Mouse (Mus musculus) liver, embryonic 16.5 days (tissue): ENCODE data around the gene Aaed1. TPM values are rescaled to one million over a fixed set of nuclear protein-coding genes. Genes with fewer than 3 reads are reported as not detected.

Source experiments
- ATAC-seq: fragments of 200-750 bp; cut with Nextera tagmentation; 2 replicates; pipeline ENCODE4 v1.8.0; 2017; ENCODE audit warnings: low read depth, mild to moderate bottlenecking, moderate number of reproducible peaks, moderate library complexity
- H3K27ac ChIP-seq: fragments of 300-500 bp; sonication (generic); 2 replicates; pipeline ENCODE4 v1.5.1; 2014; ENCODE audit warnings: mild to moderate bottlenecking, low read length
- H3K27me3 ChIP-seq: fragments of 300-500 bp; sonication (generic); 2 replicates; pipeline ENCODE4 v1.6.1; 2014; ENCODE audit warnings: low read depth, low read length, mixed read lengths; ENCODE audit not compliant: control insufficient read depth, insufficient read depth
- H3K36me3 ChIP-seq: fragments of 300-500 bp; sonication (generic); 2 replicates; pipeline ENCODE4 v1.6.1; 2014; ENCODE audit warnings: mild to moderate bottlenecking; ENCODE audit not compliant: control insufficient read depth, insufficient read depth
- H3K4me1 ChIP-seq: fragments of 300-500 bp; sonication (generic); 2 replicates; pipeline ENCODE4 v1.6.1; 2014; ENCODE audit warnings: low read depth, low read length, mixed read lengths; ENCODE audit not compliant: control insufficient read depth
- H3K4me2 ChIP-seq: fragments of 300-500 bp; sonication (generic); 2 replicates; pipeline ENCODE4 v1.6.1; 2014; ENCODE audit warnings: low read depth, low read length, mixed read lengths
- H3K4me3 ChIP-seq: fragments of 300-500 bp; sonication (generic); 2 replicates; pipeline ENCODE4 v1.5.1; 2014; ENCODE audit warnings: low read depth, mild to moderate bottlenecking, low read length
- H3K9ac ChIP-seq: fragments of 300-500 bp; sonication (generic); 2 replicates; pipeline ENCODE4 v1.6.1; 2014; ENCODE audit warnings: low read depth, low read length
- H3K9me3 ChIP-seq: fragments of 300-500 bp; sonication (generic); replicated peaks from 2 replicates; pipeline ENCODE4 v1.6.1; 2016; ENCODE audit warnings: low read length; ENCODE audit not compliant: control insufficient read depth
- WGBS: fragments of 180-500 bp; shearing (Covaris S2); extraction: QIAGEN DNeasy Blood & Tissue Kit; methylation state at CpG from one replicate; pipeline ENCODE4 v1.1.7; 2014; ENCODE audit not compliant: insufficient replicate concordance; 5-methylcytosine and 5-hydroxymethylcytosine counted together
- polyA plus RNA-seq: library from polyadenylated mRNA; unstranded; fragments of >200 nt; fragmentation: Nextera tagmentation; extraction: Ambion mirVana; gene quantifications from 2 replicates; pipeline ENCODE4 v1.2.1, GENCODE M21; 2015

The Aaed1 gene
- polyA plus RNA-seq, 1 experiment from 2014 or later = 22.8 TPM

GRCm38 (mm10) chr13:64312916-64313289, 393 bp upstream of the Aaed1 start:
- 0% methylated on average over 2 of the region's 2 CpGs for WGBS
- Histone ChIP-seq H3K27me3 (no peaks in the 10 kb centered on the region), H3K9me3 (no peaks in the 10 kb centered on the region), H3K36me3 (no peaks in the 10 kb centered on the region), H3K4me3 (peak overlapping the region; percentile 81), H3K27ac (peak overlapping the region; percentile 9), H3K9ac (peak overlapping the region; percentile 38; the same call in 1 of the 2 replicates), H3K4me1 (peaks cover 25% of the 10 kb centered on the region), H3K4me2 (peak overlapping the region; percentile 93)
- ATAC-seq = peak; percentile 2; the same call in 1 of the 2 replicates

GRCm38 (mm10) chr13:64311266-64311665, 1.2 kb downstream of the Aaed1 start:
- no peak for ATAC-seq
- peaks cover 7% of the 10 kb centered on the region for H3K36me3 ChIP-seq
- WGBS = 53% methylated on average over 1 of the region's 1 CpGs
- H3K9ac ChIP-seq = peak overlapping the region; percentile 82
- H3K4me2 ChIP-seq = peak overlapping the region; percentile 93
- peaks cover 25% of the 10 kb centered on the region for H3K4me1 ChIP-seq
- peak overlapping the region; percentile 51 for H3K27ac ChIP-seq
- H3K27me3 ChIP-seq = no peaks in the 10 kb centered on the region
- peak overlapping the region; percentile 81 for H3K4me3 ChIP-seq
- no peaks in the 10 kb centered on the region for H3K9me3 ChIP-seq

- Histone ChIP-seq H3K27ac (peak overlapping the region; percentile 51), H3K9me3 (no peaks in the 10 kb centered on the region), H3K4me1 (peaks cover 25% of the 10 kb centered on the region), H3K4me3 (no peak overlapping the region), H3K4me2 (peak overlapping the region; percentile 93; the same call in 1 of the 2 replicates), H3K9ac (no peak overlapping the region), H3K27me3 (no peaks in the 10 kb centered on the region), H3K36me3 (peaks cover 7% of the 10 kb centered on the region)
- ATAC-seq = no peak; the same call in 1 of the 2 replicates
- WGBS = 47% methylated on average over 6 of the region's 6 CpGs
These were observed 1.9 kb downstream of the Aaed1 start for GRCm38 (mm10) chr13:64310585-64310984.

GRCm38 (mm10) chr13:64309842-64310241, 2.7 kb downstream of the Aaed1 start:
- Histone ChIP-seq H3K9me3 (no peaks in the 10 kb centered on the region), H3K9ac (no peak overlapping the region), H3K27me3 (no peaks in the 10 kb centered on the region), H3K4me3 (no peak overlapping the region), H3K4me2 (peak overlapping the region; percentile 93; the same call in 1 of the 2 replicates), H3K4me1 (peaks cover 25% of the 10 kb centered on the region), H3K27ac (no peak overlapping the region), H3K36me3 (peaks cover 7% of the 10 kb centered on the region)
- 14% methylated on average over 11 of the region's 11 CpGs for WGBS
- no peak for ATAC-seq

GRCm38 (mm10) chr13:64309036-64309435, 3.5 kb downstream of the Aaed1 start:
- H3K4me1 ChIP-seq = peaks cover 25% of the 10 kb centered on the region
- no peaks in the 10 kb centered on the region for H3K27me3 ChIP-seq
- no peak overlapping the region for H3K9ac ChIP-seq
- H3K4me3 ChIP-seq = no peak overlapping the region
- no peak overlapping the region for H3K27ac ChIP-seq
- H3K9me3 ChIP-seq = no peaks in the 10 kb centered on the region
- no peak overlapping the region for H3K4me2 ChIP-seq
- 27% methylated on average over 5 of the region's 5 CpGs for WGBS
- peaks cover 7% of the 10 kb centered on the region for H3K36me3 ChIP-seq
- no peak for ATAC-seq

GRCm38 (mm10) chr13:64307508-64307907, 5.0 kb downstream of the Aaed1 start:
- H3K9ac ChIP-seq = no peak overlapping the region
- no peaks in the 10 kb centered on the region for H3K27me3 ChIP-seq
- WGBS = 62% methylated on average over 5 of the region's 5 CpGs
- H3K36me3 ChIP-seq = peaks cover 7% of the 10 kb centered on the region
- H3K4me3 ChIP-seq = no peak overlapping the region
- no peak overlapping the region for H3K27ac ChIP-seq
- peaks cover 20% of the 10 kb centered on the region for H3K4me1 ChIP-seq
- no peak for ATAC-seq
- H3K4me2 ChIP-seq = no peak overlapping the region
- no peaks in the 10 kb centered on the region for H3K9me3 ChIP-seq

- Histone ChIP-seq H3K27me3 (no peaks in the 10 kb centered on the region), H3K4me1 (peaks cover 15% of the 10 kb centered on the region), H3K4me3 (no peak overlapping the region), H3K36me3 (peaks cover 7% of the 10 kb centered on the region), H3K4me2 (no peak overlapping the region), H3K9ac (no peak overlapping the region), H3K27ac (no peak overlapping the region), H3K9me3 (no peaks in the 10 kb centered on the region)
- ATAC-seq = no peak
- WGBS = 59% methylated on average over 3 of the region's 3 CpGs
These were observed 6.4 kb downstream of the Aaed1 start for GRCm38 (mm10) chr13:64306078-64306477.

- H3K27me3 ChIP-seq = no peaks in the 10 kb centered on the region
- H3K36me3 ChIP-seq = no peaks in the 10 kb centered on the region; the same call in 1 of the 2 replicates
- H3K27ac ChIP-seq = no peak overlapping the region
- H3K9ac ChIP-seq = no peak overlapping the region
- no peaks in the 10 kb centered on the region for H3K9me3 ChIP-seq
- 76% methylated on average over 1 of the region's 1 CpGs for WGBS
- H3K4me1 ChIP-seq = no peaks in the 10 kb centered on the region
- no peak for ATAC-seq
- H3K4me2 ChIP-seq = no peak overlapping the region
- H3K4me3 ChIP-seq = no peak overlapping the region
These were observed 13.4 kb downstream of the Aaed1 start for GRCm38 (mm10) chr13:64299069-64299468.

- Histone ChIP-seq H3K4me2 (no peak overlapping the region), H3K27me3 (no peaks in the 10 kb centered on the region), H3K4me3 (no peak overlapping the region), H3K27ac (no peak overlapping the region), H3K9me3 (peaks cover 3% of the 10 kb centered on the region), H3K36me3 (no peaks in the 10 kb centered on the region; the same call in 1 of the 2 replicates), H3K4me1 (peaks cover 2% of the 10 kb centered on the region; the same call in 1 of the 2 replicates), H3K9ac (no peak overlapping the region)
- WGBS = 50% methylated on average over 4 of the region's 4 CpGs
- 0 out of 2 replicates have a peak, but pooled peaks have one; percentile 43 for ATAC-seq
These were observed 25.7 kb downstream of the Aaed1 start for GRCm38 (mm10) chr13:64286791-64287190.
